Mouse (Mus musculus) hindlimb bud, embryonic 11.5 days (tissue): ENCODE measurements at regions not wholly inside any gene's neighbourhood (a gene's known extent, or its start where the extent isn't known, plus 50 kb on each side); places are given as distances from the start of the nearest gene placed in this dataset.

Source experiments
- DNase-seq: peaks from one replicate; pipeline ENCODE4 v3.0.0-alpha.2; 2012; ENCODE audit warnings: low read depth, low spot score; ENCODE audit errors: extremely low spot score

DNA sequence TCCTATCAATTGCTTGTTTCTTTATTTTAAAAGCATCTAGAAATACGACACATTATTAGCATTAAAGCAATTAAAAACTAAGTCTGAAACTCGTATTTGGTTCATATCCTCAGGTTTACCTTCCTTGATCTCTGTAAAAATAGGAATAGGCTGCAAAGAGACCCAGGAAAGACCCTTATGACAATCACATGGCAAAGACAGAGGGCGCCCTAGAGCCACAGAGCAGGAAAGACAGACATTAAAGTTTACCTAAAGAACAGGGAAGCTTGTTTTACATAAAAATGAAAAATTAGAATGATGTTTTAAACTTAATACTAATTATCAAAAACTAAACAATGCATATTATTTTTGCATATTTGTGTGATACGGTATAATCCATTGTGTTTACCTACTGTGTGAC lies 153.2 kb downstream of the Usp25 start:
- no peak for DNase-seq

DNA sequence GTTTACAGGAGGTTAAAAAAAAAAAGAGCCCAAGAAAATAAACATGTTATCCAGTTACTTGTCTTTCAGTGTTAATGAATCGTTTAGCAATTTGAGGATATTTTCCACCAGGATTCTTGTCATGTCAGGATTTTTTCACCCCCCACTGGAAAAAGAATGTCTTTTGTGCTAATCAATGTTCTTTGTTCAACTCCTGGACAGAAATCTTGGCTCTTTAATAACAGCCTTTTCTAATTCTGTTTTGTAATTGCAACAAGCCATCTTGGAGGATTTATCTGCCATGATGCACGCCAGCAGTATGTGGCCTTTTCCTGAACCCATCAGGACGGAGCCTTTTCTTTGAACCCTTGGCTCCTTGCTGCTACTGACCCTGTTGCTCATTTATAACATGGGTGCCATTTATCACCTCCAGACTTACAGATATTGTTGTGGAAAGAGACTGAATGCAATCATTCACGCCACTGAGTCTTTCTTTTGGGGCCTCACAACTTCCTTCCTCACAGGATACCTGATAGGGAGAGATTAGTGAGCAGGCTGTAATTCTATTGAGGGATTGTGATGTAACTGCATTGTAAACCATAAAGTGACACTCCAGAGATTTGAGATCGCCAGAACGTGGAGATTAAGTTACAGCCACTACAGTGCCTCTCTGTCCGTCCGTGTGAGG lies 159.7 kb downstream of the Usp25 start:
- DNase-seq, result peak; percentile 10

GRCm38 (mm10) chr16:77174744-77175432 lies 161.4 kb downstream of the Usp25 start:
- no peak for DNase-seq

GRCm38 (mm10) chr16:77180990-77181389 lies 167.5 kb downstream of the Usp25 start:
- no peak for DNase-seq
